Mouse (Mus musculus) MEL (cell line): ENCODE results near the gene Zfp296. TPM values are rescaled to one million over a fixed set of nuclear protein-coding genes. Genes with fewer than 3 reads are reported as not detected.

Experiments
- DNase-seq: peaks from one replicate; pipeline ENCODE4 v3.0.0; 2011; ENCODE audit warnings: low read depth, low spot score
- H3K27ac ChIP-seq: 2 replicates; pipeline ENCODE4 v1.5.1; 2012; ENCODE audit warnings: low read depth, mild to moderate bottlenecking, control low read depth, low read length, moderate library complexity; ENCODE audit not compliant: control insufficient read depth
- H3K27me3 ChIP-seq, 2 experiments: fragments of 150-350 bp in 1 of 2; sonication (generic) in 1 of 2; 2 replicates each; pipeline ENCODE4 v1.6.1; 2012; ENCODE audit warnings: low read length in 2 of 2, mild to moderate bottlenecking in 2 of 2, improper control_type of control experiment in 1 of 2, moderate library complexity in 1 of 2; ENCODE audit not compliant: insufficient read depth in 2 of 2, control insufficient read depth in 1 of 2
- H3K36me3 ChIP-seq, 2 experiments: 2 replicates each; pipeline ENCODE4 v1.6.1; 2012 to 2014; ENCODE audit warnings: low read length in 2 of 2, improper control_type of control experiment in 1 of 2, inconsistent platforms in 1 of 2, mild to moderate bottlenecking in 1 of 2; ENCODE audit not compliant: insufficient read depth in 2 of 2, control insufficient read depth in 1 of 2
- H3K4me1 ChIP-seq, 2 experiments: fragments of 150-350 bp in 1 of 2; sonication (generic) in 1 of 2; 2 replicates each; pipeline ENCODE4 v1.6.1; 2012; ENCODE audit warnings: low read length in 2 of 2, improper control_type of control experiment in 1 of 2, mild to moderate bottlenecking in 1 of 2; ENCODE audit not compliant: insufficient read depth in 2 of 2, control insufficient read depth in 1 of 2
- H3K4me3 ChIP-seq, 2 experiments: fragments of 150-350 bp in 1 of 2; sonication (generic) in 1 of 2; 2 replicates each; pipeline ENCODE4 v1.5.1; 2012; ENCODE audit warnings: low read depth in 2 of 2, low read length in 2 of 2, mild to moderate bottlenecking in 2 of 2, moderate library complexity in 2 of 2, control low read depth in 1 of 2, improper control_type of control experiment in 1 of 2; ENCODE audit not compliant: control insufficient read depth in 1 of 2, insufficient read depth in 1 of 2
- H3K79me2 ChIP-seq: 2 replicates; pipeline ENCODE4 v1.6.1; 2012; ENCODE audit warnings: mild to moderate bottlenecking, low read length, moderate library complexity; ENCODE audit not compliant: control insufficient read depth, poor library complexity, insufficient read depth
- H3K9ac ChIP-seq: 2 replicates; pipeline ENCODE4 v1.6.1; 2012; ENCODE audit warnings: low read depth, mild to moderate bottlenecking, control low read depth, low read length, moderate library complexity; ENCODE audit not compliant: control insufficient read depth, poor library complexity, severe bottlenecking
- H3K9me3 ChIP-seq: fragments of 150-350 bp; sonication (generic); replicated peaks from 2 replicates; pipeline ENCODE4 v1.6.1; 2012; ENCODE audit warnings: mild to moderate bottlenecking, low read length, improper control_type of control experiment, moderate library complexity; ENCODE audit not compliant: insufficient read depth
- CHD1 ChIP-seq: IDR thresholded peaks from 2 replicates; pipeline ENCODE4 v1.6.1; 2012; ENCODE audit warnings: low read depth, mild to moderate bottlenecking, inconsistent platforms, low read length, improper control_type of control experiment
- CTCF ChIP-seq, 3 experiments: IDR thresholded peaks in 2 of 3; conservative IDR thresholded peaks in 1 of 3; 2 replicates each; pipeline ENCODE4 v1.5.1; 2011 to 2012; ENCODE audit warnings: low read length in 3 of 3, low read depth in 2 of 3, mild to moderate bottlenecking in 2 of 3, improper control_type of control experiment in 1 of 3, inconsistent platforms in 1 of 3, mixed read lengths in 1 of 3, moderate library complexity in 1 of 3; ENCODE audit not compliant: control insufficient read depth in 1 of 3, insufficient read depth in 1 of 3, poor library complexity in 1 of 3, severe bottlenecking in 1 of 3
- EP300 ChIP-seq, 2 experiments: IDR thresholded peaks; 2 replicates each; pipeline ENCODE4 v1.6.1; 2011; ENCODE audit warnings: improper control_type of control experiment in 2 of 2, low read length in 2 of 2, low read depth in 1 of 2, mild to moderate bottlenecking in 1 of 2
- JUND ChIP-seq: IDR thresholded peaks from 2 replicates; pipeline ENCODE4 v1.6.1; 2011; ENCODE audit warnings: low read depth, mild to moderate bottlenecking, improper control_type of control experiment, low read length
- MAFK ChIP-seq: IDR thresholded peaks from 2 replicates; pipeline ENCODE4 v1.6.1; 2011; ENCODE audit warnings: low read depth, mild to moderate bottlenecking, low read length, improper control_type of control experiment, borderline replicate concordance
- MAZ ChIP-seq: IDR thresholded peaks from 2 replicates; pipeline ENCODE4 v1.6.1; 2012; ENCODE audit warnings: low read depth, mild to moderate bottlenecking, inconsistent platforms, low read length, improper control_type of control experiment
- POLR2AphosphoS2 ChIP-seq: IDR thresholded peaks from 2 replicates; pipeline ENCODE4 v1.6.1; 2011; ENCODE audit warnings: low read length, improper control_type of control experiment
- SMC3 ChIP-seq: IDR thresholded peaks from 2 replicates; pipeline ENCODE4 v1.6.1; 2011; ENCODE audit warnings: low read depth, low read length, improper control_type of control experiment
- TCF12 ChIP-seq: IDR thresholded peaks from 2 replicates; pipeline ENCODE4 v1.6.1; 2014; ENCODE audit warnings: low read depth, mild to moderate bottlenecking, inconsistent platforms, low read length, improper control_type of control experiment, moderate library complexity
- ZC3H11A ChIP-seq: IDR thresholded peaks from 2 replicates; pipeline ENCODE4 v1.6.1; 2012; ENCODE audit warnings: low read depth, mild to moderate bottlenecking, inconsistent platforms, low read length, improper control_type of control experiment
- polyA plus RNA-seq, 2 experiments: library from polyadenylated mRNA; stranded (reverse) in 1 of 2; unstranded in 1 of 2; fragments of >175 nt in 1 of 2; fragments of >200 nt in 1 of 2; gene quantifications; 2 replicates each; pipeline versions ENCODE4 v1.2.1 to v1.2.4; 2012; ENCODE audit warnings: low replicate concordance in 2 of 2, low read depth in 1 of 2; ENCODE audit not compliant: insufficient read length in 2 of 2, insufficient read depth in 1 of 2, missing spikeins in 1 of 2
- total RNA-seq: library from RNA; depleted of rRNA; stranded (reverse); fragments of 300-350 nt; gene quantifications from 2 replicates; pipeline ENCODE4 v1.2.3, GENCODE M21; 2012

Gene Zfp296
- total and polyA plus RNA-seq, 3 experiments: 3.3 to 7.8 TPM; not detected in 1

- Histone ChIP-seq H3K9ac (no peak overlapping the region), H3K4me1 (peaks cover 2 to 11% of the 10 kb centered on the region in 2 experiments; a peak in 1 of 4 replicates), H3K9me3 (no peaks in the 10 kb centered on the region), H3K36me3 (peaks cover 0 to 12% of the 10 kb centered on the region in 2 experiments; a peak in 3 of 4 replicates), H3K79me2 (peaks cover 19% of the 10 kb centered on the region), H3K27me3 (no peaks in the 10 kb centered on the region), H3K27ac (no peak overlapping the region), H3K4me3 (no peak overlapping the region)
- TF ChIP-seq ZC3H11A (no peak), JUND (no peak), POLR2AphosphoS2 (no peak), CHD1 (no peak), TCF12 (no peak), EP300 (IDR thresholded peaks at IDR 0.05; ENCODE audit: low read depth in 1 of 2, low read length in 2 of 2) (no peak), CTCF (IDR thresholded peaks at IDR 0.05 in 2 of 3, conservative IDR thresholded peaks at IDR 0.05 in 1 of 3; ENCODE audit: control insufficient read depth in 1 of 3, insufficient read depth in 1 of 3, low read depth in 2 of 3, low read length in 3 of 3, poor library complexity in 1 of 3, severe bottlenecking in 1 of 3) (peak in 1 of 3 experiments; percentile 22; a peak in 1 of 6 replicates), SMC3 (no peak)
- no peak for DNase-seq
Measured at GRCm38 (mm10) chr7:19607291-19607690, 30.2 kb downstream of the Zfp296 start.

- no peak overlapping the region for H3K27ac ChIP-seq
- TF ChIP-seq CTCF (IDR thresholded peaks at IDR 0.05 in 2 of 3, conservative IDR thresholded peaks at IDR 0.05 in 1 of 3; ENCODE audit: control insufficient read depth in 1 of 3, insufficient read depth in 1 of 3, low read depth in 2 of 3, low read length in 3 of 3, poor library complexity in 1 of 3, severe bottlenecking in 1 of 3) (0 out of 6 replicates have a peak, but pooled peaks of 1 of the 3 experiments have one; percentile 7), MAFK (no peak)
- H3K36me3 ChIP-seq: no peaks in the 10 kb centered on the region
- no peaks in the 10 kb centered on the region for H3K27me3 ChIP-seq
- H3K79me2 ChIP-seq: no peaks in the 10 kb centered on the region
- H3K9ac ChIP-seq: no peak overlapping the region
- H3K4me1 ChIP-seq: no peaks in the 10 kb centered on the region
- no peaks in the 10 kb centered on the region for H3K9me3 ChIP-seq
- no peak overlapping the region for H3K4me3 ChIP-seq
- no peak for DNase-seq
Measured at GRCm38 (mm10) chr7:19609641-19610332, 32.7 kb downstream of the Zfp296 start.

GRCm38 (mm10) chr7:19610969-19611368, 33.9 kb downstream of the Zfp296 start:
- no peaks in the 10 kb centered on the region for H3K79me2 ChIP-seq
- H3K9ac ChIP-seq: no peak overlapping the region
- DNase-seq: no peak
- H3K4me1 ChIP-seq: no peaks in the 10 kb centered on the region
- no peak overlapping the region for H3K27ac ChIP-seq
- no peaks in the 10 kb centered on the region for H3K9me3 ChIP-seq
- H3K36me3 ChIP-seq: no peaks in the 10 kb centered on the region
- H3K4me3 ChIP-seq: no peak overlapping the region
- H3K27me3 ChIP-seq: no peaks in the 10 kb centered on the region
- TF ChIP-seq MAZ (no peak), CTCF (IDR thresholded peaks at IDR 0.05 in 2 of 3, conservative IDR thresholded peaks at IDR 0.05 in 1 of 3; ENCODE audit: control insufficient read depth in 1 of 3, insufficient read depth in 1 of 3, low read depth in 2 of 3, low read length in 3 of 3, poor library complexity in 1 of 3, severe bottlenecking in 1 of 3) (peak; percentile 35 to 46 (median 37))
